Mouse (Mus musculus) small intestine, adult 2 months (tissue): Measurements from ENCODE around the gene Hoxa9. TPM values are rescaled to one million over a fixed set of nuclear protein-coding genes. Genes with fewer than 3 reads are reported as not detected.

ENCODE experiments used
- H3K27ac ChIP-seq: fragments of 200-500 bp; 2 replicates; pipeline ENCODE4 v1.5.1; 2012; ENCODE audit warnings: low read depth, low read length, control low read depth, inconsistent platforms; ENCODE audit not compliant: insufficient read depth
- H3K27me3 ChIP-seq: fragments of 200-500 bp; 2 replicates; pipeline ENCODE4 v1.6.1; 2012; ENCODE audit warnings: mild to moderate bottlenecking, moderate library complexity, low read length, inconsistent platforms; ENCODE audit not compliant: control insufficient read depth, insufficient read depth
- H3K36me3 ChIP-seq: fragments of 200-500 bp; 2 replicates; pipeline ENCODE4 v1.6.1; 2012; ENCODE audit warnings: mild to moderate bottlenecking, low read length, control low read depth, inconsistent platforms; ENCODE audit not compliant: control insufficient read depth, insufficient read depth
- H3K4me1 ChIP-seq: fragments of 200-500 bp; 2 replicates; pipeline ENCODE4 v1.6.1; 2012; ENCODE audit warnings: low read length, inconsistent platforms, mixed read lengths; ENCODE audit not compliant: control insufficient read depth, insufficient read depth, insufficient read length
- H3K4me3 ChIP-seq: fragments of 200-500 bp; 2 replicates; pipeline ENCODE4 v1.5.1; 2012; ENCODE audit warnings: low read depth, mild to moderate bottlenecking, control low read depth, inconsistent platforms, low read length, moderate library complexity
- CTCF ChIP-seq: fragments of 200-500 bp; IDR thresholded peaks from 2 replicates; pipeline ENCODE4 v1.5.1; 2012; ENCODE audit warnings: low read depth, mild to moderate bottlenecking, control low read depth, inconsistent platforms, low read length, moderate library complexity, mixed read lengths; ENCODE audit not compliant: insufficient replicate concordance, insufficient read length; ENCODE audit errors: extremely low read depth
- POLR2A ChIP-seq: fragments of 200-500 bp; IDR thresholded peaks from 2 replicates; pipeline ENCODE4 v1.6.1; 2012; ENCODE audit warnings: low read depth, mild to moderate bottlenecking, control low read depth, inconsistent platforms, low read length, moderate library complexity
- WGBS: fragments of 180-500 bp; shearing (Covaris S2); methylation state at CpG from one replicate; pipeline ENCODE4 v1.1.7; 2018; 5-methylcytosine and 5-hydroxymethylcytosine counted together
- polyA plus RNA-seq: library from polyadenylated mRNA; depleted of rRNA; stranded (reverse); fragments of >200 nt; gene quantifications from 2 replicates; pipeline ENCODE4 v1.2.3, GENCODE M21; 2012; rRNA removed

The Hoxa9 gene
- not detected in 2 replicates for polyA plus RNA-seq

DNA sequence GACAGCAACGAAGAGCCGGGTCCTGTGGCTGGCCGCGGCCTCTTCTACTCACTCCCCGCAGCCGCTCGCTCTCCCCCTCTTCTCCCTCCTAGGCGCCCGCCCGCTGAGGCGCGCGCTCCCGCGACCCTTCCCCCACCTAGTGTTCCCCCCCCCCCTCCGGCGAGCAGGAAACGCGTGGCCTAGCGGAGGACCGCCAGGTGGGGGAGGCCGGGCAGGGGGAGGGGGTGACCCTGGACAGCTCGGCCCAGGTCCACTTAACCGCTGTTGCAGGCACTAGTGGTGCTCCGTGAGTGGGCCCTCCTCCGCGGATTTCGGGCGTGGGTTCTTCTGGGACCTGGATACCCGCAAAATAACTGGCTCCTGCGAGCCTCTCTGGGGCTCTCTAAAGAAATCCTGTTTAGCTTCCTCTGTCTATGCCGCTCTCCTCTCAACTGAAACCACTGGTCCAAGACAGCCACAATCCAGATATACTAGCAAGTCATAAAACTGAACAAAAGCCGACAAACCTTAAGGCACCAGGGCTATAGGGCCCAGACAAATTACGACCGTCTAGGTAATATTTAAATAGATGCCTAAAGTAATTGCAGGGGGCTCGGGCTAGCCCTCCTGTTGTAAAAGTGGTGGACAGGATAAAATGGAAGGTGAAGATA is at the start of gene Hoxa9:
Gene Hoxa9 (minus strand): TSS at position 574 of the 650 bp plus-strand sequence.
- Histone ChIP-seq H3K27ac (no peak within 1 kb of the TSS), H3K4me1 (peaks cover 4% of the 10 kb centered on the region; the same call in 1 of the 2 replicates), H3K4me3 (no peak within 1 kb of the TSS), H3K27me3 (peaks cover 92% of the 10 kb centered on the region), H3K36me3 (no peaks in the 10 kb centered on the region)
- 4% methylated on average over 23 of the region's 36 CpGs for WGBS
- TF ChIP-seq POLR2A = no peak
- TF ChIP-seq CTCF = no peak

DNA sequence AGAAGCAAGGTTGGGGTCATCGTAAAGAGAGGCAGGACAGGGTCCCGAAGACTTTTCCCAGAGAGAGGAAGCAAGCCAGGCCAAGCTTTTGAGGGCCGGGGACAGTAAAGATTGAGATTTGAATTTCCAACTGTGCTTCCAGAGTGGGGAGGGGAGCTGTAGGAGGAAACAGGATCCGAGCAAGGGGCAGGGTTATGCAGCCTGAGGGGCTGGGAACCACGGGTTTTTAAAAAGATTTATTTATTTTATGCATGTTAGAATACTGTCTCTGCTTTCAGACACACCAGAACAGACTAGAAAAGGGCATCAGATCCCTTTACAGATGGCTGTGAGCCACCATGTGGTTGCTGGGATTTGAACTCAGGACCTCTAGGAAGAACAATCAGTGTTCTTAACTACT is 46.0 kb upstream of the Hoxa9 start:
- 22% methylated on average over 5 of the region's 5 CpGs for WGBS
- H3K36me3 ChIP-seq = no peaks in the 10 kb centered on the region
- no peak overlapping the region for H3K4me3 ChIP-seq
- TF ChIP-seq POLR2A (no peak), CTCF (no peak)
- no peaks in the 10 kb centered on the region for H3K4me1 ChIP-seq
- H3K27me3 ChIP-seq = peaks cover 54% of the 10 kb centered on the region
- H3K27ac ChIP-seq = no peak overlapping the region

- H3K27me3 ChIP-seq = peaks cover 59% of the 10 kb centered on the region
- WGBS = 16% methylated on average over 6 of the region's 6 CpGs
- H3K4me3 ChIP-seq = no peak overlapping the region
Measured at GRCm38 (mm10) chr6:52276382-52276781, 45.5 kb upstream of the Hoxa9 start.

GRCm38 (mm10) chr6:52275563-52276280 is 44.8 kb upstream of the Hoxa9 start:
- Histone ChIP-seq H3K36me3 (no peaks in the 10 kb centered on the region), H3K27me3 (peaks cover 64% of the 10 kb centered on the region), H3K4me3 (no peak overlapping the region), H3K27ac (no peak overlapping the region), H3K4me1 (peaks cover 4% of the 10 kb centered on the region; the same call in 1 of the 2 replicates)
- 33% methylated on average over 8 of the region's 8 CpGs for WGBS
- TF ChIP-seq CTCF (no peak), POLR2A (no peak)

More at GRCm38 (mm10) chr6:52276382-52276781, 45.5 kb upstream of the Hoxa9 start:
- Histone ChIP-seq H3K27ac (no peak overlapping the region), H3K4me1 (no peaks in the 10 kb centered on the region), H3K36me3 (no peaks in the 10 kb centered on the region)
- TF ChIP-seq CTCF = no peak
- no peak for TF ChIP-seq POLR2A

DNA sequence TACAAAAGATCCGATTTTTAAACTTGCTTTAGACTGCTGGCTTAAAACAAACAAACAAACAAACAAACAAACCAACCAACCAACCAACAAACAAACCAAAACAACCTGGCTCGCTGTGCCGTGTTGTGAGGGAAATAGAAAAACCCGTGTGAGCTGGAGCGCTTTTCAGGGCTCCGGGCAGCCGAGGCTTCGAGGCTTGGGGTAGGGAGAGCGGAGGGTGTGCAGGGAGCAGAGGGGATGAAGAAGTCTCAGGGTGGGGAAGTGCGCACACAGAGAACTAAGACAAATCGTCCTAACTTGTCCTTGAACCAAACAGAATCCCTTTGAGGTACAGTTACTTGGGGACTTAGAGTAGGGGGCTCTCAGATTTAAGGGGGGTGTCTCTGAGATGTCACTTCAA is 43.7 kb upstream of the Hoxa9 start:
- no peak overlapping the region for H3K27ac ChIP-seq
- no peaks in the 10 kb centered on the region for H3K36me3 ChIP-seq
- TF ChIP-seq POLR2A = no peak
- no peak for TF ChIP-seq CTCF
- H3K27me3 ChIP-seq = peaks cover 70% of the 10 kb centered on the region
- H3K4me1 ChIP-seq = peaks cover 4% of the 10 kb centered on the region; the same call in 1 of the 2 replicates
- WGBS = 18% methylated on average over 11 of the region's 11 CpGs
- no peak overlapping the region for H3K4me3 ChIP-seq

- no peak for TF ChIP-seq CTCF
- TF ChIP-seq POLR2A = no peak
Measured at GRCm38 (mm10) chr6:52273656-52274280, 42.9 kb upstream of the Hoxa9 start.

More at GRCm38 (mm10) chr6:52273656-52274280, 42.9 kb upstream of the Hoxa9 start:
- H3K4me3 ChIP-seq = no peak overlapping the region
- H3K4me1 ChIP-seq = peaks cover 4% of the 10 kb centered on the region; the same call in 1 of the 2 replicates
- WGBS = 13% methylated on average over 22 of the region's 22 CpGs
- H3K27ac ChIP-seq = no peak overlapping the region
- peaks cover 70% of the 10 kb centered on the region for H3K27me3 ChIP-seq
- no peaks in the 10 kb centered on the region for H3K36me3 ChIP-seq
